Mouse (Mus musculus): Measurements from ENCODE around the gene Tspyl2. TPM values are rescaled to one million over a fixed set of nuclear protein-coding genes. Genes with fewer than 3 reads are reported as not detected.
A peak's percentile ranks its signal among the peaks of the same experiment; 100 is the strongest.
"Not testable (repeated sequence)": the region's sequence is repeated elsewhere in the genome, so short reads cannot be mapped to it uniquely, and the experiment has no call there.

Tspyl2 gene
- polyA plus RNA-seq, 1 experiment from 2014 or later = 3.4 TPM

GRCm38 (mm10) chrX:152346587-152346986 is 4.4 kb upstream of the Tspyl2 start:
- Histone ChIP-seq H3K36me3 (replicated peaks; ENCODE audit: insufficient read depth, low read length) (no peaks in the 10 kb centered on the region), H3K27me3 (ENCODE audit: insufficient read depth, low read length) (0 out of 2 replicates have a peak, but pooled peaks cover 2% of the 10 kb centered on the region), H3K9me3 (ENCODE audit: low read length) (no peaks in the 10 kb centered on the region), H3K27ac (ENCODE audit: low read depth) (no peak overlapping the region), H3K4me1 (ENCODE audit: insufficient read depth) (no peaks in the 10 kb centered on the region), H3K9ac (replicated peaks) (no peak overlapping the region), H3K4me2 (ENCODE audit: low read depth, low read length) (no peak overlapping the region), H3K4me3 (ENCODE audit: low read depth, low read length) (no peak overlapping the region)
- TF ChIP-seq EP300 (IDR thresholded peaks at IDR 0.05; ENCODE audit: low read depth) = no peak
- TF ChIP-seq CTCF (IDR thresholded peaks at IDR 0.05; ENCODE audit: low read depth) = no peak
- no peak for ATAC-seq
- 81% methylated on average over 15 of the region's 15 CpGs for WGBS (ENCODE audit: insufficient replicate concordance)
- no peak for DNase-seq

GRCm38 (mm10) chrX:152342903-152343302 is 678 bp upstream of the Tspyl2 start:
- H3K4me2 ChIP-seq (ENCODE audit: low read depth, low read length) = peak overlapping the region; percentile 84
- H3K4me3 ChIP-seq (ENCODE audit: low read depth, low read length) = peak overlapping the region; percentile 56
- no peaks in the 10 kb centered on the region for H3K9me3 ChIP-seq (ENCODE audit: low read length)
- peak overlapping the region; percentile 76 for H3K27ac ChIP-seq (ENCODE audit: low read depth)
- ATAC-seq = no peak
- no peak for TF ChIP-seq EP300 (IDR thresholded peaks at IDR 0.05; ENCODE audit: low read depth)
- TF ChIP-seq CTCF (IDR thresholded peaks at IDR 0.05; ENCODE audit: low read depth) = no peak
- no peak for DNase-seq
- H3K27me3 ChIP-seq (ENCODE audit: insufficient read depth, low read length) = 0 out of 2 replicates have a peak, but pooled peaks cover 14% of the 10 kb centered on the region
- H3K9ac ChIP-seq (replicated peaks) = no peak overlapping the region; the same call in 1 of the 2 replicates
- no peaks in the 10 kb centered on the region; the same call in 1 of the 2 replicates for H3K36me3 ChIP-seq (replicated peaks; ENCODE audit: insufficient read depth, low read length)
- no peaks in the 10 kb centered on the region for H3K4me1 ChIP-seq (ENCODE audit: insufficient read depth)
- 32% methylated on average over 6 of the region's 6 CpGs for WGBS (ENCODE audit: insufficient replicate concordance)

GRCm38 (mm10) chrX:152341496-152341895 is 729 bp downstream of the Tspyl2 start:
- Histone ChIP-seq H3K27ac (ENCODE audit: low read depth) (no peak overlapping the region), H3K9me3 (ENCODE audit: low read length) (no peaks in the 10 kb centered on the region), H3K27me3 (ENCODE audit: insufficient read depth, low read length) (0 out of 2 replicates have a peak, but pooled peaks cover 14% of the 10 kb centered on the region), H3K4me2 (ENCODE audit: low read depth, low read length) (peak overlapping the region; percentile 84), H3K4me1 (ENCODE audit: insufficient read depth) (peaks cover 2% of the 10 kb centered on the region; the same call in 1 of the 2 replicates), H3K9ac (replicated peaks) (peak overlapping the region; percentile 78), H3K36me3 (replicated peaks; ENCODE audit: insufficient read depth, low read length) (no peaks in the 10 kb centered on the region; the same call in 1 of the 2 replicates), H3K4me3 (ENCODE audit: low read depth, low read length) (peak overlapping the region; percentile 56)
- ATAC-seq = no peak
- 36% methylated on average over 11 of the region's 11 CpGs for WGBS (ENCODE audit: insufficient replicate concordance)
- DNase-seq = no peak
- no peak for TF ChIP-seq CTCF (IDR thresholded peaks at IDR 0.05; ENCODE audit: low read depth)
- no peak for TF ChIP-seq EP300 (IDR thresholded peaks at IDR 0.05; ENCODE audit: low read depth)

GRCm38 (mm10) chrX:152336546-152337332 is 5.5 kb downstream of the Tspyl2 start:
- DNase-seq (peak; percentile 77), ATAC-seq (peak; percentile 98)
- Histone ChIP-seq H3K9ac (replicated peaks) (peak overlapping the region; percentile 38; the same call in 1 of the 2 replicates), H3K36me3 (replicated peaks; ENCODE audit: insufficient read depth, low read length) (no peaks in the 10 kb centered on the region; the same call in 1 of the 2 replicates), H3K4me3 (ENCODE audit: low read depth, low read length) (peak overlapping the region; percentile 32), H3K4me1 (ENCODE audit: insufficient read depth) (peaks cover 2% of the 10 kb centered on the region; the same call in 1 of the 2 replicates), H3K27me3 (ENCODE audit: insufficient read depth, low read length) (0 out of 2 replicates have a peak, but pooled peaks cover 12% of the 10 kb centered on the region), H3K4me2 (ENCODE audit: low read depth, low read length) (peak overlapping the region; percentile 62), H3K9me3 (ENCODE audit: low read length) (no peaks in the 10 kb centered on the region), H3K27ac (ENCODE audit: low read depth) (peak overlapping the region; percentile 34; the same call in 1 of the 2 replicates)
- WGBS (ENCODE audit: insufficient replicate concordance) = 20% methylated on average over 33 of the region's 33 CpGs
- TF ChIP-seq EP300 (IDR thresholded peaks at IDR 0.05; ENCODE audit: low read depth) (no peak), CTCF (IDR thresholded peaks at IDR 0.05; ENCODE audit: low read depth) (0 out of 2 replicates have a peak, but pooled peaks have one; percentile 7)

- DNase-seq; H3K9me3 ChIP-seq (ENCODE audit: low read length); H3K27ac ChIP-seq (ENCODE audit: low read depth); H3K36me3 ChIP-seq (replicated peaks; ENCODE audit: insufficient read depth, low read length); H3K27me3 ChIP-seq (ENCODE audit: insufficient read depth, low read length); H3K4me1 ChIP-seq (ENCODE audit: insufficient read depth); H3K9ac ChIP-seq (replicated peaks): not testable (repeated sequence)
- WGBS (ENCODE audit: insufficient replicate concordance) = 41% methylated on average over 4 of the region's 4 CpGs
- Histone ChIP-seq H3K4me3 (ENCODE audit: low read depth, low read length) (peak overlapping the region; percentile 32), H3K4me2 (ENCODE audit: low read depth, low read length) (peak overlapping the region; percentile 62)
- ATAC-seq = peak; percentile 6; the same call in 1 of the 2 replicates
Measured at GRCm38 (mm10) chrX:152336123-152336522, 6.1 kb downstream of the Tspyl2 start.

- not testable (repeated sequence) for H3K36me3 ChIP-seq (replicated peaks; ENCODE audit: insufficient read depth, low read length); H3K9ac ChIP-seq (replicated peaks); H3K27me3 ChIP-seq (ENCODE audit: insufficient read depth, low read length); H3K4me2 ChIP-seq (ENCODE audit: low read depth, low read length); ATAC-seq; H3K4me1 ChIP-seq (ENCODE audit: insufficient read depth); H3K9me3 ChIP-seq (ENCODE audit: low read length); H3K27ac ChIP-seq (ENCODE audit: low read depth); H3K4me3 ChIP-seq (ENCODE audit: low read depth, low read length); DNase-seq
Measured at GRCm38 (mm10) chrX:152329400-152329799, 12.8 kb downstream of the Tspyl2 start.

All from liver, postnatal 0 days (tissue).